Mouse (Mus musculus) activated CD4-positive, CD25-positive, alpha-beta regulatory T cell, adult 4 months (primary cell): ENCODE results near the gene Gale. TPM values are rescaled to one million over a fixed set of nuclear protein-coding genes. Genes with fewer than 3 reads are reported as not detected.
"Not testable (repeated sequence)": the region's sequence is repeated elsewhere in the genome, so short reads cannot be mapped to it uniquely, and the experiment has no call there.

Experiments used
- ATAC-seq: one replicate; pipeline ENCODE4 v1.8.0; 2017
- polyA plus RNA-seq, 2 experiments: library from polyadenylated mRNA; unstranded; fragments of 100-300 nt; shearing (Covaris generic); gene quantifications; one replicate each; pipeline ENCODE4 v1.2.1; 2017

Gene Gale
- 10 to 100 TPM; 14.3 to 22.8 TPM for polyA plus RNA-seq

GRCm38 (mm10) chr4:135963457-135964193 is at the start of gene Gale:
Gene Gale (plus strand): TSS chr4:135963727.
- peak; percentile 84 for ATAC-seq

- ATAC-seq, result no peak
Measured at GRCm38 (mm10) chr4:135918635-135919279, 44.8 kb upstream of the Gale start.

GRCm38 (mm10) chr4:135919280-135919639 is 44.3 kb upstream of the Gale start:
- ATAC-seq, result no peak

GRCm38 (mm10) chr4:135920304-135921241 is 43.0 kb upstream of the Gale start, which contains the start of gene Fuca1:
Gene Fuca1 (plus strand): TSS chr4:135920735.
- ATAC-seq, result peak; percentile 95

GRCm38 (mm10) chr4:135921257-135922120 is 42.0 kb upstream of the Gale start:
- no peak for ATAC-seq

GRCm38 (mm10) chr4:135922190-135922589 is 41.3 kb upstream of the Gale start:
- no peak for ATAC-seq

GRCm38 (mm10) chr4:135924418-135924817 is 39.1 kb upstream of the Gale start:
- no peak for ATAC-seq

- ATAC-seq, result no peak
Measured at GRCm38 (mm10) chr4:135925341-135925740, 38.2 kb upstream of the Gale start.

GRCm38 (mm10) chr4:135926195-135926808 is 37.2 kb upstream of the Gale start:
- ATAC-seq, result no peak

- no peak for ATAC-seq
Measured at GRCm38 (mm10) chr4:135926861-135927260, 36.7 kb upstream of the Gale start.

- no peak for ATAC-seq
Measured at GRCm38 (mm10) chr4:135928376-135928775, 35.2 kb upstream of the Gale start.

GRCm38 (mm10) chr4:135929405-135929804 is 34.1 kb upstream of the Gale start:
- ATAC-seq, result no peak

- no peak for ATAC-seq
Measured at GRCm38 (mm10) chr4:135929828-135930227, 33.7 kb upstream of the Gale start.

GRCm38 (mm10) chr4:135930239-135930638 is 33.3 kb upstream of the Gale start:
- ATAC-seq, result no peak

- ATAC-seq, result no peak
Measured at GRCm38 (mm10) chr4:135931832-135932231, 31.7 kb upstream of the Gale start.

- no peak for ATAC-seq
Measured at GRCm38 (mm10) chr4:135934708-135935500, 28.6 kb upstream of the Gale start.

GRCm38 (mm10) chr4:135935502-135935901 is 28.0 kb upstream of the Gale start:
- ATAC-seq, result no peak

GRCm38 (mm10) chr4:135938858-135939257 is 24.7 kb upstream of the Gale start:
- ATAC-seq, result no peak

GRCm38 (mm10) chr4:135941026-135941425 is 22.5 kb upstream of the Gale start:
- not testable (repeated sequence) for ATAC-seq

GRCm38 (mm10) chr4:135942193-135942592 is 21.3 kb upstream of the Gale start:
- ATAC-seq, result no peak

- ATAC-seq, result no peak
Measured at GRCm38 (mm10) chr4:135943389-135943788, 20.1 kb upstream of the Gale start.
